Mouse (Mus musculus) urinary bladder, adult 2 months (tissue): ENCODE data around the gene R3hcc1l. TPM values are rescaled to one million over a fixed set of nuclear protein-coding genes. Genes with fewer than 3 reads are reported as not detected.

Experiments used
- DNase-seq: peaks from one replicate; pipeline ENCODE4 v3.0.0; 2022; ENCODE audit warnings: low spot score
- polyA plus RNA-seq: library from polyadenylated mRNA; depleted of rRNA; stranded (reverse); fragments of >200 nt; gene quantifications from 2 replicates; pipeline ENCODE4 v1.2.3, GENCODE M21; 2012

The R3hcc1l gene
- polyA plus RNA-seq, 1 experiment = 17.8 TPM

DNA sequence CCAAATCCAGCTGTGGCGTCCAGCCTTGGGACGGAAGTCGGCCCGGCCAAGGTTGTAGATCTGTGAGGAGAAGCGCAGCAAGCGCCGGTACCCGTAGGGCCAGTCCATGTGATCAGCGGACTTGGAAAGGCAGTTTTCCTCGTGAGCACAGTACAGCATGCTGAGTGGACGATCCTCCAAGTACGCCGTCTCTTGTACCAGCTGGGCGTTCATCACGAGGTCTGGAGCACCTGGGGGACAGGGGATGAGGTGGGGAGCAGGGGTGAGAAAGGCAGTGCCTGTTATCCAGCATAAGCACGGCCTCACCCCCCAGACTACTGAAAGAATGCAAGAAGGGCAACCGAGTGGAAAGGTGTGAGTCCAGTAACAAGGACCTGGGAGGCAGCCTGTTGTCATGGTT lies 81.3 kb downstream of the R3hcc1l start:
- no peak for DNase-seq

GRCm38 (mm10) chr19:42600591-42600990 lies 82.0 kb downstream of the R3hcc1l start:
- no peak for DNase-seq

GRCm38 (mm10) chr19:42601445-42601844 lies 82.9 kb downstream of the R3hcc1l start:
- no peak for DNase-seq

- DNase-seq = no peak
Measured at GRCm38 (mm10) chr19:42602041-42602440, 83.5 kb downstream of the R3hcc1l start.

GRCm38 (mm10) chr19:42602576-42602975 lies 84.0 kb downstream of the R3hcc1l start:
- DNase-seq = no peak

DNA sequence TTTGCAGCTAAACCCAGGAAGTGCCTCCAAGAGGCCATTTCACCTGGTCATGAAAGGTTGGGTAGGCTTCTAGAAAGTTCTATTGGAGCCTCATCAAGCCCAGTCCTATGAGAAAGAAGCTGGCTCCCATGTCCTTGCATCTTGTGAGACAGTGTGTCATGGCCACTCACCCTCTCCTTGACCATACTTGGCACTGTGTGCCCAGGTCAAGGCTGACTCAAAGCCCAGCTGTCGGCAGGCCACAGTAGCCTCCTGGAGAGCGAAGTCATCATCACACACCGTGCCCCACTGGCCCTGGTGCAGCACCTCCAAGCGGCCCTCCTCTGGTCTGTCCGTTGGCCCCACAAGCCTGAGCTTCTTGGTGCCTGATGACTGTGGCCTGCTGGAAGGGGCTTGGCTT lies 89.5 kb downstream of the R3hcc1l start:
- no peak for DNase-seq

DNA sequence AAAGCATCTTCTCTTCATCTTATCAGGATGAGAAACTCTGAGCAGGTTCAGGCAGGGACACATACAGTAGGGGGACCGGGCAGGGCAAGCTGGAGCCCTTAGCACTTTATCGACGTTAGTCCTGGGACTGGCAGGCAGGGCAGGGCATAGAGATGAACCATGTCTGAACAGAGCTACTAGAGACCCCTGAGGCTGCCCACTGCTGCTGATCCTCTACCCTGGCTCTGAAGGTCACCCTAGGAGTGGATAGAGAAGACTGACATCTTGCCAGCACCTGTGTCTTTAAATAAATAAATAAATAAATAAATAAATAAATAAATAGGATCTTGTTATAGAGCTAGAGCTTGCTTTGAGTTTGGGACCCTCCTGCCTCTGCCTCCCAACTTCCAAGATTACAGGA lies 91.2 kb downstream of the R3hcc1l start:
- DNase-seq = no peak

GRCm38 (mm10) chr19:42611746-42612145 lies 93.2 kb downstream of the R3hcc1l start:
- DNase-seq = no peak

- DNase-seq = peak; percentile 65
Measured at GRCm38 (mm10) chr19:42612654-42613053, 94.1 kb downstream of the R3hcc1l start, which contains the start of gene Loxl4. Loxl4 (minus strand) TSS chr19:42612813.

DNA sequence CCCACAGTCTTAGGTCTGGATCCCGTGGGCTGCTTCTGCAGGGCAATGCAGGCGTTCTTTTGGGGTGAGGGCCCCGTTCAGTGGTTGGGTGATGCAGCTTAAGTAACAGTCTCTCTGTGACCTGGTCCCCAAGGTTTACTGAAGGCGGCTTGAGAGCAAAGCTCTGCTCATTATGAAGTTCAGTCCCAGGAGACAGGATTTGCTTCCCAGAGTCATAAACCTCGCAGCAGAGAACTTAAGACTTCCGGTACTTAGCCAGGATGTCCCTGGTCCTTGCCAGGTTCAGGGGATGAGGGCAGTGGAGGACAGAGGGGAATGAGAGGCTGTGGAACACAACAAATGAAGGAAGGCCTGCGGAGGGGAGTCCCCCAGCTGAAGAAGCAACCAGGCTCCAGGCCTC lies 94.6 kb downstream of the R3hcc1l start:
- DNase-seq = no peak

- DNase-seq = no peak
Measured at GRCm38 (mm10) chr19:42613647-42614225, 95.2 kb downstream of the R3hcc1l start.

- peak; percentile 6 for DNase-seq
Measured at GRCm38 (mm10) chr19:42628068-42628467, 109.5 kb downstream of the R3hcc1l start.

DNA sequence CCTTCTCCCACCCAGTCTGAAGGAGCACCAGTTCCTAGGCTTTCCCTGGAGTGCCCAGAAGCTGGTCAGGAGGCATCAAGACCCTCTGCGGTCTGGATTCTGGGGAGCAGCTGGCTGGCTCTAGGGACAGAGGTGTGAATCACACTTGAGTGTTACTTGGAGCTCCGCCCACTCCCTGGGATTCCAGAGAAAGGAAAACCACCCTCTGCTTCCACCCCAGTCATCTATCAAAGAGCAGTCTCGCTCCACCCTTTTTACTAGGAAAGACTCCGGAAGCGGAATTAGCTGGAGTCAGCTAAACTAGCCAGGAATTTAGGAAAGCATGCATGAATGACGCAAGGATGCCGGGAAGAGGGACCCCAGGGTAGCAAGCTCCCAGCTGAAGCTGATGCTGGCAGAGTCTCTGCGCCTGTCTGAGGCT lies 113.0 kb downstream of the R3hcc1l start:
- peak; percentile 20 for DNase-seq

- peak; percentile 15 for DNase-seq
Measured at GRCm38 (mm10) chr19:42632301-42632700, 113.7 kb downstream of the R3hcc1l start.

DNA sequence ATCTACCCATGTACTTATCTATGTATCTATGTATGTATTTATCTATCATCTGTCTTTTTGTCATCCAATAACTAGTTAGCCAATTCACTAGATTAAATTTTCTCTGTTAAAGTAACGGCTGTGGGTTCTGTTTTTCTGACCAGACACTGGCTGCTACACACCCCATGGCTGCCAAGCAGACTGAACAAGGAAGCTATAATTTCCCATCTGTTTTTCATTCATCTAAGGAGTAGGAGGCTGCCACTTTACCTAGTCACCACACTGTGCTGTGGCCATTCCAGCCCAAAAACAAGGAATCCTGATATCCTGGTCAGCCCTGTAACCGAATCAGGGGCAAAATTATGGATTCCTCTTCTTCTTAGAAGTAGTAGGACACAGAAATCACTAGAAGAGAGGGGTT lies 115.1 kb downstream of the R3hcc1l start:
- no peak for DNase-seq

DNA sequence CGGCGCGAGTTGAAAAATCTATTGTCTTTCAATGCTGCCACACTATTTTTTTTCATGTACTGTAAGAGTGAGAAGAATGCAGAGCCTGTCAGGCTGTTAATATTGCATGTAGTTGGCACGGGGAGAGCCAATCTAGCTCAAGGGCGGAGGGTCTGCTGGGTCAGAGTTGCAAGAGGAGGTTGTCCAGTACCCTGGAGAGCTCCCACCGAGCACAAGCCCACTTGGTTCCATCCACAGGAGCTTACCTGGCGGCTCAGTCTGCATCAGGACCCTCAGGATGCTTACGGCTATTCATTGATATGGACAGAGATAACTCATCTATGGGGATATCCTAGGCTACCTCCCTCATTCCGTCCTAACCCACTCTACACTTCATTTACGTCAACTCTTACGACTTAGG lies 118.1 kb downstream of the R3hcc1l start:
- peak; percentile 13 for DNase-seq

- DNase-seq = peak; percentile 12
Measured at GRCm38 (mm10) chr19:42638604-42639481, 120.3 kb downstream of the R3hcc1l start.

GRCm38 (mm10) chr19:42639544-42639943 lies 121.0 kb downstream of the R3hcc1l start:
- no peak for DNase-seq

- peak; percentile 4 for DNase-seq
Measured at GRCm38 (mm10) chr19:42640211-42640610, 121.7 kb downstream of the R3hcc1l start.
